Mouse (Mus musculus) erythroblast, adult 5-6 weeks (primary cell): Measurements from ENCODE around the gene Xbp1. TPM values are rescaled to one million over a fixed set of nuclear protein-coding genes. Genes with fewer than 3 reads are reported as not detected.
"Not testable (repeated sequence)": the region's sequence is repeated elsewhere in the genome, so short reads cannot be mapped to it uniquely, and the experiment has no call there.

Source experiments
- ATAC-seq: replicated peaks from 2 replicates; pipeline ENCODE4 v1.8.0; 2016; ENCODE audit warnings: moderate number of reproducible peaks, mild to moderate bottlenecking, moderate TSS enrichment, inconsistent platforms; ENCODE audit not compliant: poor library complexity, low FRiP score, severe bottlenecking
- total RNA-seq, 2 experiments: library from RNA; stranded (forward) in 1 of 2; stranded (reverse) in 1 of 2; fragments of 150-400 nt in 1 of 2; fragments of 200-764, 138-1000 nt in 1 of 2; gene quantifications; 2 replicates each; pipeline versions ENCODE4 v1.2.3 to v1.2.4; 2015 to 2017; ENCODE audit warnings: low replicate concordance in 2 of 2

The Xbp1 gene
- total RNA-seq (2015; ENCODE audit: low replicate concordance) (68.1 and 83.8 TPM in 2 replicates), total RNA-seq (2017; ENCODE audit: low replicate concordance) (42.5 and 50.8 TPM in 2 replicates)

GRCm38 (mm10) chr11:5520412-5521265 is at the start of gene Xbp1:
Gene Xbp1 (plus strand): TSS chr11:5520659.
- peak; percentile 94 for ATAC-seq

DNA sequence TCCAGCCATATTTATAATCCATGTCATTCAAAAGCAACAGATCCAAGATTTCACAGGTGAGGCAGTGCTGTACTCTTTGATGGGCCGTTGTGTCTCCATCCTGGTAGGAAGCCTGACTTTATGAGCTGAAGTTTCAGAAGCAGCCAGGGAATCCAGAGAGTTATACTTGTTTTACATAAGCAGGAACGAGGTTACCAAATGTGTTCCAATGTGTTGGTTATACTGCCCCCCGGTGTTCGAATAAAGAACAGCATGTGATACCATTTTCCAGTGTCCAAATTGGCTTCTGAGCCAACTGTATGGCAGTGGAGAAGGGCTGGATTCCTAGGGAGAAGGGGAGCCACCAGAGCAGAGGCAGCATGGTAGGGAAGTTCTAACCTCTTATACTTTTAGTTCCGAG is 46.3 kb upstream of the Xbp1 start:
- ATAC-seq, result peak; percentile 85

DNA sequence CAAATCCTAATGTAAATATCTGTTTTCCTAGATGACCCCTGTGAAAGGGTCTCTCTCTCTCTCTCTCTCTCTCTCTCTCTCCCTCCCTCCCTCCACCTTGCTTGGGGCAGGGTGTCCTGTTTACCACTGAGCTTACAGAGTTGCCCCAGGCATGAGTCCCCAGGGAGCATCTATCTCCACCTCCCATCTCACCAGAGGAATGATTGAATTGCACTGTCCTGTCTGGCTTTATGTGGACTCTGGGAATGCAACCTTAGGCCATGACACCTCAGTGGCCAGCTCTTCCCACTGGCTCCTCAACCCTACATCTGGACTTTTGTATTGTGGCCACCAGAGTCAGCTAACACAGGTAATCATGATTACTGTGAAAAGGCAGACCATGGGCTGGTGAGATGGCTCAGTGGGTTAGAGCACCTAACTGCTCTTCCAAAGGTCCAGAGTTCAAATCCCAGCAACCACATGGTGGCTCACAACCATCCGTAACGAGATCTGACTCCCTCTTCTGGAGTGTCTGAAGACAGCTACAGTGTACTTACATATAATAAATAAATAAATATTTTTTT is 44.8 kb upstream of the Xbp1 start:
- not testable (repeated sequence) for ATAC-seq

GRCm38 (mm10) chr11:5476806-5477205 is 43.7 kb upstream of the Xbp1 start:
- no peak for ATAC-seq

DNA sequence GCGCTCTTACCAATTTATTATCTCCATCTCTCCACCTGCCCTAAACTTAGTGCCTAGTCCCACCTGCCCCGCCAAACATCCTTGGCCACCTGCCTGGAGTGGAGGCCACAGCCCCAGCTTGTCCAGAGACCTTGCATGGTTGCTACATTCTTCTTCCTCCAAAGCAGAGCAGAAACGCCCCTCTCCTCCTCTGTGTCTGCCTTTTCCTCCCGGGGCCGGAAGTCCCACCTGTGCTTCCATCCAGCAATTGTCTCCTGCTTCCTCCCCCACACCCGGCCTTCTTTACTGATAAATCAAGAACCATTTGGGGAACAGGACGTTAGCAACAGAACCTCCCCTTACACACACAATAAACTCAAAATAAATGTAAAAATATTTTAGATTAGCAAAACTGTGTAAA is 42.3 kb upstream of the Xbp1 start:
- no peak for ATAC-seq

DNA sequence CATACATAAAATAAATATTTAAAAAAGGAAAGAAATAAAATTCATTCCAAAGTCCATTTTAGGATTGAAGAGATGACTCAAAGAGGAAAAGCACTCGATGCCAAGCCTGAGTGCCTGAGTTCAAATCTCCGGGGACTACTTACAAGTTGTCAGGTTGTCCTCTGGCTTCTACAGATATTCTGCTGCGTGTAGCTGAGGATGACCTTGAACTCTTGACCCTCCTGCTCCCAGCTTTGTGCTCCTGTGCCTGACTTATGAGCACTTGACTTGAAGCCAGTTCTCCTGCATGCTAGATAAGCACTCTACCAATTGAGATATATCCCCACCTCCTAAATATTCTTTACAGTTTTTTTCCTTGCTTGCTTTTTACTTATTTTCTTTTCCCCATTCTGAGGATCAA is 41.6 kb upstream of the Xbp1 start:
- ATAC-seq, result no peak

- no peak for ATAC-seq
Observed at GRCm38 (mm10) chr11:5482581-5482980, 37.9 kb upstream of the Xbp1 start.

- ATAC-seq, result peak; percentile 94
Observed at GRCm38 (mm10) chr11:5485193-5486011, 35.1 kb upstream of the Xbp1 start.

DNA sequence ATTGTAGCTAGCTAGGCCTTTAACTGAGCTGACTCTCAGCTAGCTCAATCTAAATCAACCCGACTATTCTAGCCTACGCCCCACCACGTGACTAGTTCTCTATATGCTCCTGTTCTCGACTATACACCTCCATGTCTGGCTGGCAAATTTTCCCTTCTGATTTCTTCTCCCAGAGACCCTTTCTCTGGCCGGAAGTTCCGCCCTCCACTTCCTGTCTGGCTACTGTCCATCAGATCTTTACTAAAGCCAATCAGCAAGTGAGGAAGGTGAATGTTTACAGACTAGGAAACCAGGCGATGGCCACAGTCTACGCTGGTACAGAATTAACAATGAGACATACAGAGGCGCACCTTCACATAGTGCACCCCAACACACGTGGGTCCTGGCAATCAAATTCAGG is 31.0 kb upstream of the Xbp1 start:
- not testable (repeated sequence) for ATAC-seq

GRCm38 (mm10) chr11:5490989-5491656 is 29.3 kb upstream of the Xbp1 start:
- no peak for ATAC-seq

DNA sequence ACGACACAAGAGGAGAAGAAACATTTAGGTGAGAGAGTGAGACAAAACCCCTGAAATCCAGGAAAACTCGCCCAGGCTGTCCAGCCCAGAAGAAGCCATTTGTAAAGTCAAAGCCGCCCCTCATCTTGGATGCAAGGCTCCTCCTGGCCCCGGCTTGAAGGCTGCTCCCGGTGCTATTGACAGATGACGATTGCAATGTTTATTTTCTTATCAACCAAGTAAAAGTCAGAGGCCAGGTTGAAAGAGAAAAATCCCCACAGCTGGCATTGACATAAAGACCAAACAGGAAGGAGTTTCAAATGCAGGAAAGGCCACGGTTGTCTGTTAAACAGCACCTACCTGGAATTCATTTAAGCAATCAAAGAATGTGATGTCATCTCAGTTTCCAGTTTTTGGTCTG is 28.5 kb upstream of the Xbp1 start:
- ATAC-seq, result no peak

GRCm38 (mm10) chr11:5493869-5494268 is 26.6 kb upstream of the Xbp1 start:
- ATAC-seq, result no peak

- no peak for ATAC-seq
Observed at GRCm38 (mm10) chr11:5495286-5495832, 25.1 kb upstream of the Xbp1 start.

GRCm38 (mm10) chr11:5495906-5496305 is 24.6 kb upstream of the Xbp1 start:
- no peak for ATAC-seq

DNA sequence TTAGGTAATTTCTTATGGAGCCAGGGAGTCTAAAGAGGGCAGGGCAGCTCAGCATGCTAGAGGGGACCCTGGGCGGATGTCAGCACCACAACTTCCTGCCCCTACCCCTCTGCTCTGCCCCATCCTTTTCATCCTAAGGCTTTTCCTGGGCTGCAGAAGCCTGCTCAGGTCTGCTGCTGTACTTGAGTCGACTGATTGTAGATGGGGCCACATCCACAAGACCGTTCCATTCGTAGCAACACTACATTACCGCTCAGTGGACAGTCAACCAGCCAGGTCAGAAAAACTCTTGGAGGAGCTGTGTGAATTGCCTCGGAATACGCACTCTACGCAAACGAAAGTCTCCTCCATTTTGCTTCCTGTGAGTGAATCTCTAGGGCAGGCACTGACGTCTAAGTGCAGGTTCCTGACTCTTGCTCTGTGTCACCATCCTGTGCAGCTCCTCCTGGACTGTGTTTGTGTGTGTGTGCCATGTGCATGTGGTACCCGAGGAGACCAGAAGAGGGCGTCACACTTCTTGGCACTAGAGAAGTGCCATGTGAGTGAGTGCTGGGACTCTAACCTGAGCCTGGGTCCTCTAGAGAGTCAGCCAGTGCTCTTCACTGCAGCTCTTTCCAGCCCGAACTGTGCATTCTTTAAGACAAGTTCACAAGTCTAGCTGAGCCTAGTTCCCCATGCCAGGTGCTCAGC is 23.8 kb upstream of the Xbp1 start:
- 0 out of 2 replicates have a peak, but pooled peaks have one; percentile 38 for ATAC-seq

DNA sequence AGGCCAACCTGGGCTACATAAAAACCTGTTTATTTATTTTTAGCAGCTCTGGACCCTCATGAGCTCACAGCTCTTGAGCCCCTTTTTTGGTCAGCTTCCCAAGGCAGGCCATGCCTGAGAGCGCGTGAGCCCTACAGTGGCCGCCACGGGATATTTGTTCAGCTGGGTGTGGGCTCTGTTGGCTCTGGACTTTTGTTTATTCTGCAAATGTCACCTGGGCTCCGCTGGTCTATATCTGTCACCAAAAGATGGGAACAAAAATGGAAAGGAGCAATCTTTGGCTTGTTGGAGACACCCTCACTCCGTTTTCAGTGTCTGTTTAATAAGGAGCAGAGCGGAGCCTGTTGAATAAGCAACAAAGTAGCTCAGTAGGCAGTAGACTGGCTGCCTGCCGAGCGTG is 22.0 kb upstream of the Xbp1 start:
- no peak for ATAC-seq

- ATAC-seq, result no peak
Observed at GRCm38 (mm10) chr11:5498931-5499661, 21.4 kb upstream of the Xbp1 start.

- ATAC-seq, result no peak
Observed at GRCm38 (mm10) chr11:5499961-5500644, 20.4 kb upstream of the Xbp1 start.
